Mouse (Mus musculus): Measurements from ENCODE around the gene Lcn8. TPM values are rescaled to one million over a fixed set of nuclear protein-coding genes. Genes with fewer than 3 reads are reported as not detected.
A peak's percentile ranks its signal among the peaks of the same experiment; 100 is the strongest.

Gene Lcn8
- polyA plus RNA-seq, 1 experiment from 2014 or later: not detected

DNA sequence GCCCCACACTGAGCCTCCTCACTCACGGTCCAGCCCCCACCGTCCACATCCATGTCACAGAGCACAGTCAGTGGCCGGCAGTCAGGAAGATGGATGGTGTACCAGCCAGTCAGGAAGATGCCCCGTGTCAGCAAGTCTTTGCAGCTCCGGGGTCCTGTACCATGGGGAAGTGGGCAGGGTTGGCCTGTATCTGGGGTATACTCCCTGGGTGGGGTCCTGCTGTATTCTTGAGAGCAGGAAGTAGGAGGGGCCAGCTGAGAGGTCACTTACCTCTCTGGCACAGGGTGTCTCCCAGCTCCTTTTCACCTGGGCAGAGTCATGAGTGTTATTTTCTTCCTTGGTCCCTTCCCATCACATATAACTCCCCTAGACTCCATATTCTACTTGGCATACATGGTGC is 26.9 kb upstream of the Lcn8 start:
- DNase-seq (ENCODE audit: low spot score): no peak
- 56% methylated on average over 5 of the region's 5 CpGs for WGBS
- H3K4me2 ChIP-seq (ENCODE audit: low read depth): no peak overlapping the region
- no peaks in the 10 kb centered on the region for H3K4me1 ChIP-seq (ENCODE audit: control insufficient read depth, insufficient read depth, low read length)
- ATAC-seq (ENCODE audit: insufficient read depth, low FRiP score, low TSS enrichment): no peak
- H3K27ac ChIP-seq (ENCODE audit: low read depth, low read length): no peak overlapping the region
- H3K4me3 ChIP-seq (ENCODE audit: low read depth, low read length): no peak overlapping the region
- no peak overlapping the region for H3K9ac ChIP-seq (ENCODE audit: low read length)
- no peaks in the 10 kb centered on the region for H3K9me3 ChIP-seq (ENCODE audit: control insufficient read depth, low read length)
- no peaks in the 10 kb centered on the region for H3K27me3 ChIP-seq (ENCODE audit: control insufficient read depth, insufficient read depth, low read length)
- no peaks in the 10 kb centered on the region for H3K36me3 ChIP-seq (ENCODE audit: control insufficient read depth, insufficient read depth, low read length)

GRCm38 (mm10) chr2:25627811-25628210 is 25.1 kb upstream of the Lcn8 start, which contains the start of gene Fcna:
Fcna (minus strand) TSS chr2:25628030.
- no peak within 1 kb of the TSS for H3K9ac ChIP-seq (ENCODE audit: low read length)
- no peak within 1 kb of the TSS for H3K4me2 ChIP-seq (ENCODE audit: low read depth)
- no peaks in the 10 kb centered on the region for H3K9me3 ChIP-seq (ENCODE audit: control insufficient read depth, low read length)
- DNase-seq (ENCODE audit: low spot score): no peak
- WGBS: 77% methylated on average over 6 of the region's 6 CpGs
- H3K4me3 ChIP-seq (ENCODE audit: low read depth, low read length): no peak within 1 kb of the TSS
- no peaks in the 10 kb centered on the region for H3K4me1 ChIP-seq (ENCODE audit: control insufficient read depth, insufficient read depth, low read length)
- no peaks in the 10 kb centered on the region for H3K27me3 ChIP-seq (ENCODE audit: control insufficient read depth, insufficient read depth, low read length)
- no peaks in the 10 kb centered on the region for H3K36me3 ChIP-seq (ENCODE audit: control insufficient read depth, insufficient read depth, low read length)
- no peak for ATAC-seq (ENCODE audit: insufficient read depth, low FRiP score, low TSS enrichment)
- H3K27ac ChIP-seq (ENCODE audit: low read depth, low read length): no peak within 1 kb of the TSS

GRCm38 (mm10) chr2:25628738-25629137 is 24.2 kb upstream of the Lcn8 start:
- 38% methylated on average over 4 of the region's 4 CpGs for WGBS
- DNase-seq (ENCODE audit: low spot score) (no peak), ATAC-seq (ENCODE audit: insufficient read depth, low FRiP score, low TSS enrichment) (no peak)
- H3K27ac ChIP-seq (ENCODE audit: low read depth, low read length): no peak overlapping the region
- no peak overlapping the region for H3K4me3 ChIP-seq (ENCODE audit: low read depth, low read length)
- no peaks in the 10 kb centered on the region for H3K36me3 ChIP-seq (ENCODE audit: control insufficient read depth, insufficient read depth, low read length)
- H3K9me3 ChIP-seq (ENCODE audit: control insufficient read depth, low read length): no peaks in the 10 kb centered on the region
- H3K4me2 ChIP-seq (ENCODE audit: low read depth): no peak overlapping the region
- H3K27me3 ChIP-seq (ENCODE audit: control insufficient read depth, insufficient read depth, low read length): no peaks in the 10 kb centered on the region
- H3K4me1 ChIP-seq (ENCODE audit: control insufficient read depth, insufficient read depth, low read length): no peaks in the 10 kb centered on the region
- H3K9ac ChIP-seq (ENCODE audit: low read length): no peak overlapping the region

DNA sequence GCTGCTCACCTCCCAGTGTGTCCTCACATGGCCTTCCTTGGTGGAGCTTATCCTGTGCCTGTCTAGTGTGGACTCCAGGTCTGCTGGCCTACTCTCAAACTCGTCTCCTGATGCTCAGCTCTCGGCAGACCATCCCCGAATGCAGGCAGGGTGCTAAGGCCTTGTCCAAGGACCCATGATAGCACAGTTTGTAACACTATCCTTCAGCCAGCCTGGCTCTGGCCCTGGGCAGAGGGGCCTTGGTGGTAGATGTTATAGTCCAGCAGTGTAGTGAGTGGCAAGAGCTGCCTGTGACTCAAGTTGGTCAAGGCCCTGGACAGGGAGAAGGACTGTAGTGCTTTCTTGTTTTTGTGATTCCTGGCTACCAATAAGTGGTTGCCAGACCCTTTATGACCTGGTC is 19.3 kb upstream of the Lcn8 start:
- Histone ChIP-seq H3K27ac (ENCODE audit: low read depth, low read length) (no peak overlapping the region), H3K9ac (ENCODE audit: low read length) (no peak overlapping the region), H3K36me3 (ENCODE audit: control insufficient read depth, insufficient read depth, low read length) (no peaks in the 10 kb centered on the region), H3K4me3 (ENCODE audit: low read depth, low read length) (no peak overlapping the region), H3K4me2 (ENCODE audit: low read depth) (no peak overlapping the region), H3K9me3 (ENCODE audit: control insufficient read depth, low read length) (no peaks in the 10 kb centered on the region), H3K27me3 (ENCODE audit: control insufficient read depth, insufficient read depth, low read length) (no peaks in the 10 kb centered on the region), H3K4me1 (ENCODE audit: control insufficient read depth, insufficient read depth, low read length) (no peaks in the 10 kb centered on the region)
- no peak for DNase-seq (ENCODE audit: low spot score)
- no peak for ATAC-seq (ENCODE audit: insufficient read depth, low FRiP score, low TSS enrichment)
- 82% methylated on average over 3 of the region's 3 CpGs for WGBS

DNA sequence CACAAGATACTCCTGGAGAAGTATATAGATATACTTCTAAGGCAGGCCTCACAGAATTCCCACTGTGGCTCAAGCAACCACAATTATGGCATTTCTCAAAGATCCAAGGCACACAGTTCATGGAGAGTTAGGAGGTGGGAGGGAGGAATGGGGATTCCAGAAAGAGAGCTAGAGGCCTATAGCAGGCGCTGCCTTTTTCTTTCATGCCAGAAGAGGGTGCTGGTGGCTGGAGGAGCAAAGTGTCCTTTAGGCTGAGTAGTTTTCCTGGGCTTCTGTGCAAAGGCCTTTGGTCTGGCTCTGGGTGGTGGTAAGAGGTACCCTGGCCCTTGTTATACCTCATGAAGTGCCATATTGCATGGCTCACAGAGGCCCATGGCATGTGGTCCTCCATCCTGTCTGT is 18.9 kb upstream of the Lcn8 start:
- Histone ChIP-seq H3K4me2 (ENCODE audit: low read depth) (no peak overlapping the region), H3K9ac (ENCODE audit: low read length) (no peak overlapping the region), H3K9me3 (ENCODE audit: control insufficient read depth, low read length) (no peaks in the 10 kb centered on the region), H3K4me3 (ENCODE audit: low read depth, low read length) (no peak overlapping the region), H3K27ac (ENCODE audit: low read depth, low read length) (no peak overlapping the region), H3K4me1 (ENCODE audit: control insufficient read depth, insufficient read depth, low read length) (no peaks in the 10 kb centered on the region), H3K36me3 (ENCODE audit: control insufficient read depth, insufficient read depth, low read length) (no peaks in the 10 kb centered on the region), H3K27me3 (ENCODE audit: control insufficient read depth, insufficient read depth, low read length) (no peaks in the 10 kb centered on the region)
- ATAC-seq (ENCODE audit: insufficient read depth, low FRiP score, low TSS enrichment): no peak
- 27% methylated on average over 1 of the region's 1 CpGs for WGBS
- no peak for DNase-seq (ENCODE audit: low spot score)

GRCm38 (mm10) chr2:25639890-25640289 is 13.0 kb upstream of the Lcn8 start:
- no peaks in the 10 kb centered on the region for H3K4me1 ChIP-seq (ENCODE audit: control insufficient read depth, insufficient read depth, low read length)
- no peak overlapping the region for H3K4me3 ChIP-seq (ENCODE audit: low read depth, low read length)
- H3K27ac ChIP-seq (ENCODE audit: low read depth, low read length): no peak overlapping the region
- DNase-seq (ENCODE audit: low spot score) (peak; percentile 57), ATAC-seq (ENCODE audit: insufficient read depth, low FRiP score, low TSS enrichment) (no peak)
- no peaks in the 10 kb centered on the region for H3K9me3 ChIP-seq (ENCODE audit: control insufficient read depth, low read length)
- no peak overlapping the region for H3K4me2 ChIP-seq (ENCODE audit: low read depth)
- H3K27me3 ChIP-seq (ENCODE audit: control insufficient read depth, insufficient read depth, low read length): no peaks in the 10 kb centered on the region
- no peak overlapping the region for H3K9ac ChIP-seq (ENCODE audit: low read length)
- H3K36me3 ChIP-seq (ENCODE audit: control insufficient read depth, insufficient read depth, low read length): no peaks in the 10 kb centered on the region
- 20% methylated on average over 6 of the region's 6 CpGs for WGBS

DNA sequence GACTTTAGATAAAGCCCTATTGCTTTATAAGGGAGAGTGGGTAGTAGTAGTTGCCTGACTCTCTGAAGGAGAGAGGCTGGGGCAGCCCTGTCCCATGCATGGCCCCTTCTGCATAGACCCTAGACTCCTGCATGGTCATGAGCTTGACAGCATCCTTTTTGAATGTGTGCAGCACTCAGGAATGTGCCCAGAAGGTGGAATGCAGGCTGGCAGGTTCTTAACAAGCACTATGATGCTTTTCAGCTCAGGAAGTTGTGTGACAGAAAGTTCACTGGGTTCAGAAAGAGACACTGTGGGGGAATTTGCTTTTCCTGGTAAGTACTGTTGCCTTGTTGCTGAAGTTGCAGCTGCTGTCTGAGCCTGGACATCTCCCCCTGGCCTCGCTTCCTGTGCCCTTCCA is 1.6 kb downstream of the Lcn8 start:
- Histone ChIP-seq H3K9ac (ENCODE audit: low read length) (no peak overlapping the region), H3K27me3 (ENCODE audit: control insufficient read depth, insufficient read depth, low read length) (no peaks in the 10 kb centered on the region), H3K4me2 (ENCODE audit: low read depth) (no peak overlapping the region), H3K9me3 (ENCODE audit: control insufficient read depth, low read length) (no peaks in the 10 kb centered on the region), H3K4me1 (ENCODE audit: control insufficient read depth, insufficient read depth, low read length) (no peaks in the 10 kb centered on the region), H3K36me3 (ENCODE audit: control insufficient read depth, insufficient read depth, low read length) (no peaks in the 10 kb centered on the region), H3K27ac (ENCODE audit: low read depth, low read length) (no peak overlapping the region), H3K4me3 (ENCODE audit: low read depth, low read length) (no peak overlapping the region)
- WGBS: 71% methylated on average over 1 of the region's 1 CpGs
- ATAC-seq (ENCODE audit: insufficient read depth, low FRiP score, low TSS enrichment): no peak
- DNase-seq (ENCODE audit: low spot score): no peak

DNA sequence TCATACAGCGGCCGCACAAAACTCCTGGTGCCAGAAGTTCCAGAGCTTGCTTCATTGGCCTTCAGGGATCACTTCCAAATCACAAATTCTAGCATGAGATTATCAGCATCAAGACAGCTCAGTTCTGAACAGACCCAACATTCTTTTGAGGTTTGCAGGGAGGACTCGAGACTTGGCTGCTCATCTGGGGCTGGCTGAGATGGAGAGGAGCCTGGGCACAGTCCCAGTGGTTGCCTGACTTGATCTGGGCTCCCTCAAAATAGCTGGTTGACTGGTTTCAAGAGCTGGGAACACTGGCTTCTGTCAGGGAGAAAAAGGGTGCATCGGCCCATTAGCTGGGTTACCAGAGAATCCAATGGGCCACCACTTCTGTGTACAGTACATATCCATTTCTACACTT is 3.8 kb downstream of the Lcn8 start:
- Histone ChIP-seq H3K9me3 (ENCODE audit: control insufficient read depth, low read length) (no peaks in the 10 kb centered on the region), H3K9ac (ENCODE audit: low read length) (no peak overlapping the region), H3K27me3 (ENCODE audit: control insufficient read depth, insufficient read depth, low read length) (no peaks in the 10 kb centered on the region), H3K36me3 (ENCODE audit: control insufficient read depth, insufficient read depth, low read length) (no peaks in the 10 kb centered on the region), H3K4me1 (ENCODE audit: control insufficient read depth, insufficient read depth, low read length) (no peaks in the 10 kb centered on the region), H3K4me2 (ENCODE audit: low read depth) (no peak overlapping the region), H3K27ac (ENCODE audit: low read depth, low read length) (no peak overlapping the region), H3K4me3 (ENCODE audit: low read depth, low read length) (no peak overlapping the region)
- WGBS: 89% methylated on average over 4 of the region's 4 CpGs
- no peak for ATAC-seq (ENCODE audit: insufficient read depth, low FRiP score, low TSS enrichment)
- no peak for DNase-seq (ENCODE audit: low spot score)

- ATAC-seq (ENCODE audit: insufficient read depth, low FRiP score, low TSS enrichment) (no peak), DNase-seq (ENCODE audit: low spot score) (no peak)
- H3K9me3 ChIP-seq (ENCODE audit: control insufficient read depth, low read length): no peaks in the 10 kb centered on the region
- WGBS: 88% methylated on average over 4 of the region's 4 CpGs
- H3K4me3 ChIP-seq (ENCODE audit: low read depth, low read length): no peak overlapping the region
- H3K27me3 ChIP-seq (ENCODE audit: control insufficient read depth, insufficient read depth, low read length): no peaks in the 10 kb centered on the region
- H3K4me2 ChIP-seq (ENCODE audit: low read depth): no peak overlapping the region
- H3K36me3 ChIP-seq (ENCODE audit: control insufficient read depth, insufficient read depth, low read length): no peaks in the 10 kb centered on the region
- H3K4me1 ChIP-seq (ENCODE audit: control insufficient read depth, insufficient read depth, low read length): no peaks in the 10 kb centered on the region
- no peak overlapping the region for H3K9ac ChIP-seq (ENCODE audit: low read length)
- no peak overlapping the region for H3K27ac ChIP-seq (ENCODE audit: low read depth, low read length)
These were observed 4.3 kb downstream of the Lcn8 start for GRCm38 (mm10) chr2:25657246-25657645.
